In the genomic region with DNA sequence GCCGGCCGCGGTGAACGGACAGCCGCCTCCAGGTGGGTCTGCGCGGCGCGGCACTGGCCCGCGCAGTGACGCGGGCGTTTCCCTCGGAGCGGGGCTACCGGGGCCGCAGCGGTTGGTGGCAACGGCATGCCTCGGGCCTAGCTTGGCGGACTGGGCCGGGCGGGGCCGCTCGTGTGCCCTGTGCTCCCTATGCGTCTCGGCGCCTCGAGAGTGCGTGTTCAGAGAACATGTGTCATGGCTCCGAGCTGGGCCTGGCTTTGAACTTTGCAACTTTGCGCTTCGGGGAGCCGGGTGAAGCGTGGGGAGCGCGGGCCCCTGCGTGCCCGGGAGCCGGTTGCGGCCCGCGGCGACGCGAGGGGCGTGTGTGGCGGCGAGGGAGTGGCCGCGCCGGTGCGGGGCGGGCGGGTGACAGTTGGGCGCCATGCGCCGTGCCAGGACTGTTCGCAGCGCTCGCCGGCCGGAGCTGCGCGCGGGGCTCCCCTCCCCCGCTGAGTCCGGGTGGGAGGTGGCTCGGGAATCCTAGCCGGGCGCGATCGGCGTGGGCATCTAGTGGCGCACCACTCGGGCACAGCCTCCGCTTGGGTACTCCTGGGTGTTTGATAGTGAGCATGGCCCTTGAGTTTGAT, we compare ENCODE assay signal across 8 mouse cellular contexts. TPM values are rescaled to one million over a fixed set of nuclear protein-coding genes. Genes with fewer than 3 reads are reported as not detected.
A peak's percentile ranks its signal among the peaks of the same experiment; 100 is the strongest.
DNase-seq lines count a peak whose midpoint lies in the region; ATAC-seq and TF ChIP-seq lines count a peak whose summit lies in the region.

No protein-coding gene starts in this region.

- no peak for TF ChIP-seq CTCF in CH12.LX (conservative IDR thresholded peaks at IDR 0.05 in 1 of 2, IDR thresholded peaks at IDR 0.05 in 1 of 2; ENCODE audit: low read depth in 2 of 2, low read length in 2 of 2)
- no peak for TF ChIP-seq CTCF in liver, postnatal 0 days (IDR thresholded peaks at IDR 0.05; ENCODE audit: low read depth)

- ATAC-seq in forebrain, embryonic 11.5 days (replicated peaks; ENCODE audit: low FRiP score), result peak; percentile 69
- ATAC-seq in heart, embryonic 15.5 days (replicated peaks; ENCODE audit: insufficient number of reproducible peaks, insufficient read depth, low FRiP score, low read depth), result peak; percentile 70
- ATAC-seq in liver, postnatal 0 days, result peak; percentile 62
- ATAC-seq in neural tube, embryonic 11.5 days (ENCODE audit: insufficient read depth, low FRiP score, low TSS enrichment), result peak; percentile 71
- ATAC-seq in stomach, embryonic 15.5 days (ENCODE audit: insufficient read depth, low FRiP score, low read depth), result peak; percentile 81

- H3K4me3 ChIP-seq in CH12.LX (replicated peaks in 1 of 3; ENCODE audit: low read depth in 2 of 3, low read length in 2 of 3, poor library complexity in 1 of 3), result peak overlapping the region; percentile 84 to 100 (median 87)
- H3K4me3 ChIP-seq in forebrain, embryonic 11.5 days (ENCODE audit: low read depth, low read length), result peak overlapping the region; percentile 98
- H3K4me3 ChIP-seq in heart, embryonic 15.5 days, result peak overlapping the region; percentile 97
- peak overlapping the region; percentile 94 for H3K4me3 ChIP-seq in liver, postnatal 0 days (ENCODE audit: low read depth, low read length)
- peak overlapping the region; percentile 95 for H3K4me3 ChIP-seq in neural tube, embryonic 11.5 days (ENCODE audit: low read depth, low read length)
- H3K4me3 ChIP-seq in stomach, embryonic 15.5 days (replicated peaks), result peak overlapping the region; percentile 89

- under 1% methylated on average over 75 of the region's 78 CpGs for WGBS in forebrain, embryonic 11.5 days
- WGBS in heart, embryonic 15.5 days, result under 1% methylated on average over 65 of the region's 78 CpGs
- WGBS in liver, postnatal 0 days (ENCODE audit: insufficient replicate concordance), result under 1% methylated on average over 71 of the region's 78 CpGs
- WGBS in neural tube, embryonic 11.5 days, result 0% methylated on average over 57 of the region's 78 CpGs
- WGBS in stomach, embryonic 15.5 days, result under 1% methylated on average over 76 of the region's 78 CpGs

- peaks cover 5 to 42% of the 10 kb centered on the region in 2 experiments for H3K4me1 ChIP-seq in CH12.LX (ENCODE audit: control insufficient read depth in 1 of 2, insufficient read depth in 2 of 2)
- peaks cover 9% of the 10 kb centered on the region; the same call in 1 of the 2 replicates for H3K4me1 ChIP-seq in forebrain, embryonic 11.5 days (replicated peaks; ENCODE audit: control insufficient read depth, insufficient read depth, low read length)
- H3K4me1 ChIP-seq in heart, embryonic 15.5 days (replicated peaks), result peaks cover 39% of the 10 kb centered on the region
- peaks cover 36% of the 10 kb centered on the region for H3K4me1 ChIP-seq in liver, postnatal 0 days (ENCODE audit: insufficient read depth)
- H3K4me1 ChIP-seq in neural tube, embryonic 11.5 days (ENCODE audit: control insufficient read depth, insufficient read depth, low read length), result peaks cover 13% of the 10 kb centered on the region; the same call in 1 of the 2 replicates
- H3K4me1 ChIP-seq in stomach, embryonic 15.5 days, result peaks cover 20% of the 10 kb centered on the region

- peak; percentile 52 for DNase-seq in CH12.LX (ENCODE audit: extremely low read depth)
- peak; percentile 66 for DNase-seq in c-Kit-negative CD71-positive TER-119-positive erythroid progenitor cells, embryonic 14.5 days (ENCODE audit: low read depth, low spot score)
- peak; percentile 82 for DNase-seq in forebrain, embryonic 11.5 days (ENCODE audit: low spot score)
- peak; percentile 83 for DNase-seq in kidney, postnatal 14 days
- peak; percentile 83 for DNase-seq in liver, postnatal 0 days
- peak; percentile 52 for DNase-seq in neural tube, embryonic 11.5 days (ENCODE audit: low spot score)

- no peak for TF ChIP-seq RAD21 in CH12.LX (IDR thresholded peaks at IDR 0.05; ENCODE audit: low read depth, low read length)

- in situ Hi-C loops in CH12.LX (cut with MboI; ENCODE audit: low pct_ligation_motif_present, low pct_unique_long_range_greater_than_20kb, low sequenced_read_pairs), result no loop called here

- peak; percentile 50; the same call in 1 of the 2 replicates for TF ChIP-seq POLR2A in CH12.LX (IDR thresholded peaks at IDR 0.05; ENCODE audit: low read depth, low read length)

- H3K27me3 ChIP-seq in CH12.LX (replicated peaks), result no peaks in the 10 kb centered on the region
- no peaks in the 10 kb centered on the region for H3K27me3 ChIP-seq in forebrain, embryonic 11.5 days (ENCODE audit: control insufficient read depth, insufficient read depth, low read length)
- no peaks in the 10 kb centered on the region for H3K27me3 ChIP-seq in heart, embryonic 15.5 days
- H3K27me3 ChIP-seq in liver, postnatal 0 days (ENCODE audit: insufficient read depth, low read length), result no peaks in the 10 kb centered on the region
- H3K27me3 ChIP-seq in neural tube, embryonic 11.5 days (ENCODE audit: control insufficient read depth, insufficient read depth, low read length), result no peaks in the 10 kb centered on the region
- no peaks in the 10 kb centered on the region for H3K27me3 ChIP-seq in stomach, embryonic 15.5 days (replicated peaks)

- H3K4me2 ChIP-seq in CH12.LX (ENCODE audit: insufficient read depth, low read depth, poor library complexity, severe bottlenecking), result no peak overlapping the region
- H3K4me2 ChIP-seq in forebrain, embryonic 11.5 days (ENCODE audit: low read depth, low read length, severe bottlenecking), result peak overlapping the region; percentile 85
- H3K4me2 ChIP-seq in heart, embryonic 15.5 days, result peak overlapping the region; percentile 75
- H3K4me2 ChIP-seq in liver, postnatal 0 days (ENCODE audit: low read depth, low read length), result peak overlapping the region; percentile 85
- peak overlapping the region; percentile 81 for H3K4me2 ChIP-seq in neural tube, embryonic 11.5 days (ENCODE audit: low read depth)
- peak overlapping the region; percentile 70 for H3K4me2 ChIP-seq in stomach, embryonic 15.5 days

- peak overlapping the region; percentile 87 for H3K9ac ChIP-seq in CH12.LX (ENCODE audit: insufficient read depth, low read depth)
- H3K9ac ChIP-seq in forebrain, embryonic 11.5 days (ENCODE audit: low read length), result peak overlapping the region; percentile 89
- H3K9ac ChIP-seq in heart, embryonic 15.5 days, result peak overlapping the region; percentile 97
- H3K9ac ChIP-seq in liver, postnatal 0 days (replicated peaks), result peak overlapping the region; percentile 98
- H3K9ac ChIP-seq in neural tube, embryonic 11.5 days (ENCODE audit: low read length), result peak overlapping the region; percentile 93
- peak overlapping the region; percentile 90 for H3K9ac ChIP-seq in stomach, embryonic 15.5 days

- dilution Hi-C loops in CH12.LX (cut with MboI; ENCODE audit: extremely low pct_ligation_motif_present, extremely low pct_unique_long_range_greater_than_20kb, low sequenced_read_pairs), result no loop called here

- H3K9me3 ChIP-seq in CH12.LX (replicated peaks; ENCODE audit: low read length), result no peaks in the 10 kb centered on the region
- no peaks in the 10 kb centered on the region for H3K9me3 ChIP-seq in forebrain, embryonic 11.5 days (ENCODE audit: control insufficient read depth, low read length)
- no peaks in the 10 kb centered on the region for H3K9me3 ChIP-seq in heart, embryonic 15.5 days (replicated peaks)
- H3K9me3 ChIP-seq in liver, postnatal 0 days (ENCODE audit: low read length), result no peaks in the 10 kb centered on the region
- no peaks in the 10 kb centered on the region for H3K9me3 ChIP-seq in neural tube, embryonic 11.5 days (ENCODE audit: control insufficient read depth, low read length)
- no peaks in the 10 kb centered on the region for H3K9me3 ChIP-seq in stomach, embryonic 15.5 days

- TF ChIP-seq EP300 in CH12.LX (IDR thresholded peaks at IDR 0.05; ENCODE audit: low read length), result peak; percentile 2; the same call in 1 of the 2 replicates
- no peak for TF ChIP-seq EP300 in liver, postnatal 0 days (IDR thresholded peaks at IDR 0.05; ENCODE audit: low read depth)

- peaks cover 0 to 12% of the 10 kb centered on the region in 2 experiments for H3K36me3 ChIP-seq in CH12.LX (replicated peaks in 1 of 2; ENCODE audit: control insufficient read depth in 1 of 2, insufficient read depth in 1 of 2, low read length in 1 of 2)
- no peaks in the 10 kb centered on the region for H3K36me3 ChIP-seq in forebrain, embryonic 11.5 days (ENCODE audit: control insufficient read depth, insufficient read depth, low read length)
- no peaks in the 10 kb centered on the region for H3K36me3 ChIP-seq in heart, embryonic 15.5 days
- H3K36me3 ChIP-seq in liver, postnatal 0 days (replicated peaks; ENCODE audit: insufficient read depth, low read length), result no peaks in the 10 kb centered on the region
- H3K36me3 ChIP-seq in neural tube, embryonic 11.5 days (ENCODE audit: control insufficient read depth, insufficient read depth, low read length), result no peaks in the 10 kb centered on the region
- no peaks in the 10 kb centered on the region for H3K36me3 ChIP-seq in stomach, embryonic 15.5 days

- peak overlapping the region; percentile 69 for H3K27ac ChIP-seq in CH12.LX (ENCODE audit: insufficient read depth, low read depth)
- peak overlapping the region; percentile 64 for H3K27ac ChIP-seq in forebrain, embryonic 11.5 days (ENCODE audit: low read depth, low read length)
- peak overlapping the region; percentile 91 for H3K27ac ChIP-seq in heart, embryonic 15.5 days
- peak overlapping the region; percentile 94 for H3K27ac ChIP-seq in liver, postnatal 0 days (ENCODE audit: low read depth)
- H3K27ac ChIP-seq in neural tube, embryonic 11.5 days (ENCODE audit: low read depth, low read length), result peak overlapping the region; percentile 83
- peak overlapping the region; percentile 86 for H3K27ac ChIP-seq in stomach, embryonic 15.5 days

- peaks cover 67% of the 10 kb centered on the region for H3K79me2 ChIP-seq in CH12.LX (replicated peaks; ENCODE audit: control insufficient read depth, extremely low read depth, insufficient read depth, poor library complexity, severe bottlenecking)

TF ChIP-seq in CH12.LX, 34 proteins besides CTCF, POLR2A, EP300 and RAD21 (continues in another document):
- peak; percentile 60 for TF ChIP-seq NRF1 (IDR thresholded peaks at IDR 0.05; ENCODE audit: low read depth, low read length)
- TF ChIP-seq SIN3A (IDR thresholded peaks at IDR 0.05; ENCODE audit: low read length), result peak; percentile 91
- TF ChIP-seq UBTF (IDR thresholded peaks at IDR 0.05; ENCODE audit: low read depth, low read length), result peak; percentile 85; the same call in 1 of the 2 replicates
- 0 out of 2 replicates have a peak, but pooled peaks have one; percentile 12 for TF ChIP-seq BHLHE40 (IDR thresholded peaks at IDR 0.05; ENCODE audit: low read depth, low read length)

RNA-seq across cellular contexts. Expression of a gene that starts 0.8 kb away (rescaled TPM):
- total RNA-seq in CH12.LX (2012; rRNA removed) (94.1 and 106 TPM in 2 replicates), CH12.LX (2014; rRNA removed) (33.4 and 38.2 TPM in 2 replicates)
- polyA plus RNA-seq in CH12.LX (2012; ENCODE audit: insufficient read length, low read depth), result 222 and 284 TPM in 2 replicates
- polyA plus RNA-seq in forebrain, embryonic 11.5 days (2014; fragmentation: Nextera tagmentation; extraction: Ambion mirVana), result 20.5 and 22.3 TPM in 2 replicates
- 11.3 and 15.7 TPM in 2 replicates for polyA plus RNA-seq in heart, embryonic 15.5 days (2015; fragmentation: Nextera tagmentation; extraction: Ambion mirVana)
- 10.8 and 11.0 TPM in 2 replicates for polyA plus RNA-seq in liver, postnatal 0 days (2015; fragmentation: Nextera tagmentation; extraction: Ambion mirVana)
- 19.8 and 22.7 TPM in 2 replicates for polyA plus RNA-seq in neural tube, embryonic 11.5 days (2014; fragmentation: Nextera tagmentation; extraction: Ambion mirVana)
- 25.6 and 27.4 TPM in 2 replicates for polyA plus RNA-seq in stomach, embryonic 15.5 days (2015; fragmentation: Nextera tagmentation; extraction: Ambion mirVana)

Comparison
In these comparisons a context has a peak if more than half of its experiments do, and no peak if none do; other contexts are left out.
1. Peak in every context shown above with its lines: DNase-seq, ATAC-seq, H3K4me3 ChIP-seq and H3K27ac ChIP-seq.